14 mouse cellular contexts compared by ENCODE assay signal in genomic region chr3:79415929-79416328, GRCm38 (mm10).
"Had no signal": no experiment of that assay in that cellular context is flagged by ENCODE, and none has a peak within 500 bp of the region (broad histone marks: within the 10 kb centered on the region; RNA-seq: fewer than 3 reads in every experiment).

No protein-coding gene starts in this region.

- H3K4me3 ChIP-seq: kidney, embryonic 15.5 days; limb, embryonic 13.5 days; myocyte; neural tube, embryonic 15.5 days had no signal

- H3K9me3 ChIP-seq: kidney, embryonic 15.5 days; limb, embryonic 13.5 days; neural tube, embryonic 15.5 days had no signal

- H3K9ac ChIP-seq: kidney, embryonic 15.5 days; limb, embryonic 13.5 days; liver, embryonic 14.5 days; lung, embryonic 14.5 days; neural tube, embryonic 15.5 days had no signal

- H3K27me3 ChIP-seq: kidney, embryonic 15.5 days; limb, embryonic 13.5 days; neural tube, embryonic 15.5 days had no signal

- H3K27ac ChIP-seq: kidney, embryonic 15.5 days; limb, embryonic 13.5 days; liver, embryonic 14.5 days; neural tube, embryonic 15.5 days had no signal

- H3K36me3 ChIP-seq: kidney, embryonic 15.5 days; limb, embryonic 13.5 days; neural tube, embryonic 15.5 days had no signal

- DNase-seq: kidney, adult 11 months; kidney, postnatal 14 days; left cerebral cortex, postnatal 4 days; lung, embryonic 14.5 days; lung, postnatal 10 days; lung, postnatal 4 days; right cerebral cortex, adult 18-20 months; right cerebral cortex, postnatal 25 days; thymus, postnatal 36 days had no signal

- H3K4me2 ChIP-seq: kidney, embryonic 15.5 days; limb, embryonic 13.5 days; lung, embryonic 14.5 days; neural tube, embryonic 15.5 days had no signal
